Mouse (Mus musculus) limb, embryonic 11.5 days (tissue): ENCODE measurements around the gene Crocc. TPM values are rescaled to one million over a fixed set of nuclear protein-coding genes. Genes with fewer than 3 reads are reported as not detected.

Experiments used
- ATAC-seq: fragments of 200-750 bp; cut with Nextera tagmentation; 2 replicates; pipeline ENCODE4 v1.8.0; 2017; ENCODE audit warnings: low read depth; ENCODE audit not compliant: insufficient number of reproducible peaks, low FRiP score, low TSS enrichment
- DNase-seq: peaks from one replicate; pipeline ENCODE4 v3.0.0-alpha.2; 2015; ENCODE audit warnings: low spot score
- H3K27ac ChIP-seq: fragments of 300-500 bp; sonication (generic); replicated peaks from 2 replicates; pipeline ENCODE4 v1.5.1; 2014; ENCODE audit warnings: low read depth, mild to moderate bottlenecking, low read length
- H3K27me3 ChIP-seq: fragments of 300-500 bp; sonication (generic); 2 replicates; pipeline ENCODE4 v1.6.1; 2014; ENCODE audit warnings: mild to moderate bottlenecking, low read length, mixed read lengths; ENCODE audit not compliant: control insufficient read depth, insufficient read depth
- H3K36me3 ChIP-seq: fragments of 300-500 bp; sonication (generic); 2 replicates; pipeline ENCODE4 v1.6.1; 2014; ENCODE audit warnings: mild to moderate bottlenecking, low read length, moderate library complexity, mixed read lengths; ENCODE audit not compliant: control insufficient read depth, insufficient read depth
- H3K4me1 ChIP-seq: fragments of 300-500 bp; sonication (generic); 2 replicates; pipeline ENCODE4 v1.6.1; 2014; ENCODE audit warnings: low read length, mixed read lengths; ENCODE audit not compliant: control insufficient read depth, insufficient read depth
- H3K4me2 ChIP-seq: fragments of 300-500 bp; sonication (generic); 2 replicates; pipeline ENCODE4 v1.6.1; 2014; ENCODE audit warnings: low read depth, mild to moderate bottlenecking, moderate library complexity; ENCODE audit not compliant: severe bottlenecking
- H3K4me3 ChIP-seq: fragments of 300-500 bp; sonication (generic); 2 replicates; pipeline ENCODE4 v1.5.1; 2014; ENCODE audit warnings: low read depth, low read length
- H3K9ac ChIP-seq: fragments of 300-500 bp; sonication (generic); 2 replicates; pipeline ENCODE4 v1.6.1; 2014; ENCODE audit warnings: mild to moderate bottlenecking, low read length
- H3K9me3 ChIP-seq: fragments of 300-500 bp; sonication (generic); 2 replicates; pipeline ENCODE4 v1.6.1; 2016; ENCODE audit warnings: low read length; ENCODE audit not compliant: control insufficient read depth
- WGBS: fragments of 180-500 bp; shearing (Covaris S2); extraction: QIAGEN DNeasy Blood & Tissue Kit; methylation state at CpG from one replicate; pipeline ENCODE4 v1.1.7; 2014; 5-methylcytosine and 5-hydroxymethylcytosine counted together
- polyA plus RNA-seq: library from polyadenylated mRNA; unstranded; fragments of >200 nt; fragmentation: Nextera tagmentation; extraction: Ambion mirVana; gene quantifications from 2 replicates; pipeline ENCODE4 v1.2.1, GENCODE M21; 2014

The Crocc gene
- polyA plus RNA-seq, 1 experiment from 2014 or later, result 9.0 TPM

GRCm38 (mm10) chr4:141044816-141045215, 15.5 kb downstream of the Crocc start:
- Histone ChIP-seq H3K4me2 (no peak overlapping the region), H3K4me3 (no peak overlapping the region), H3K9ac (no peak overlapping the region), H3K36me3 (peaks cover 12% of the 10 kb centered on the region; the same call in 1 of the 2 replicates), H3K27ac (no peak overlapping the region), H3K4me1 (no peaks in the 10 kb centered on the region), H3K27me3 (no peaks in the 10 kb centered on the region), H3K9me3 (no peaks in the 10 kb centered on the region)
- DNase-seq, result peak; percentile 83
- ATAC-seq, result no peak
- WGBS, result 25% methylated on average over 8 of the region's 8 CpGs

- no peaks in the 10 kb centered on the region for H3K4me1 ChIP-seq
- H3K27ac ChIP-seq, result no peak overlapping the region
- ATAC-seq (no peak), DNase-seq (no peak)
- H3K9me3 ChIP-seq, result no peaks in the 10 kb centered on the region
- no peak overlapping the region for H3K4me2 ChIP-seq
- H3K9ac ChIP-seq, result no peak overlapping the region
- no peaks in the 10 kb centered on the region for H3K27me3 ChIP-seq
- WGBS, result 50% methylated on average over 12 of the region's 12 CpGs
- H3K4me3 ChIP-seq, result no peak overlapping the region
- H3K36me3 ChIP-seq, result peaks cover 14% of the 10 kb centered on the region; the same call in 1 of the 2 replicates
These were observed 19.2 kb downstream of the Crocc start for GRCm38 (mm10) chr4:141041117-141041516.

- no peak overlapping the region for H3K4me2 ChIP-seq
- no peak overlapping the region for H3K9ac ChIP-seq
- no peaks in the 10 kb centered on the region for H3K9me3 ChIP-seq
- no peak for ATAC-seq
- H3K36me3 ChIP-seq, result peaks cover 8% of the 10 kb centered on the region; the same call in 1 of the 2 replicates
- WGBS, result 86% methylated on average over 27 of the region's 27 CpGs
- no peaks in the 10 kb centered on the region for H3K4me1 ChIP-seq
- no peaks in the 10 kb centered on the region for H3K27me3 ChIP-seq
- H3K27ac ChIP-seq, result no peak overlapping the region
- no peak for DNase-seq
- H3K4me3 ChIP-seq, result no peak overlapping the region
These were observed 26.5 kb downstream of the Crocc start for GRCm38 (mm10) chr4:141033606-141034549.

- no peak overlapping the region for H3K4me3 ChIP-seq
- ATAC-seq (no peak), DNase-seq (peak; percentile 84)
- no peak overlapping the region for H3K27ac ChIP-seq
- H3K9ac ChIP-seq, result no peak overlapping the region; the same call in 1 of the 2 replicates
- H3K4me1 ChIP-seq, result no peaks in the 10 kb centered on the region
- no peak overlapping the region for H3K4me2 ChIP-seq
- peaks cover 4% of the 10 kb centered on the region; the same call in 1 of the 2 replicates for H3K36me3 ChIP-seq
- H3K27me3 ChIP-seq, result no peaks in the 10 kb centered on the region
- no peaks in the 10 kb centered on the region for H3K9me3 ChIP-seq
- WGBS, result 18% methylated on average over 6 of the region's 6 CpGs
These were observed 28.6 kb downstream of the Crocc start for GRCm38 (mm10) chr4:141031733-141032132.

GRCm38 (mm10) chr4:141030541-141031206, 29.7 kb downstream of the Crocc start:
- H3K9me3 ChIP-seq, result no peaks in the 10 kb centered on the region
- peaks cover 4% of the 10 kb centered on the region; the same call in 1 of the 2 replicates for H3K36me3 ChIP-seq
- no peak overlapping the region for H3K27ac ChIP-seq
- ATAC-seq (no peak), DNase-seq (no peak)
- no peak overlapping the region for H3K4me2 ChIP-seq
- no peak overlapping the region for H3K4me3 ChIP-seq
- WGBS, result 90% methylated on average over 18 of the region's 18 CpGs
- H3K27me3 ChIP-seq, result no peaks in the 10 kb centered on the region
- no peaks in the 10 kb centered on the region for H3K4me1 ChIP-seq
- 0 out of 2 replicates have a peak overlapping the region, but pooled peaks have one; percentile 13 for H3K9ac ChIP-seq

- DNase-seq, result no peak
- WGBS, result 71% methylated on average over 27 of the region's 27 CpGs
- H3K4me2 ChIP-seq, result no peak overlapping the region
- no peaks in the 10 kb centered on the region for H3K9me3 ChIP-seq
- H3K4me3 ChIP-seq, result no peak overlapping the region
- no peak overlapping the region for H3K27ac ChIP-seq
- H3K36me3 ChIP-seq, result no peaks in the 10 kb centered on the region; the same call in 1 of the 2 replicates
- no peak overlapping the region for H3K9ac ChIP-seq
- H3K27me3 ChIP-seq, result no peaks in the 10 kb centered on the region
- H3K4me1 ChIP-seq, result peaks cover 20% of the 10 kb centered on the region
- ATAC-seq, result no peak
These were observed 35.4 kb downstream of the Crocc start for GRCm38 (mm10) chr4:141024992-141025391.

- ATAC-seq (no peak), DNase-seq (no peak)
- H3K9ac ChIP-seq, result no peak overlapping the region
- no peak overlapping the region for H3K4me2 ChIP-seq
- no peaks in the 10 kb centered on the region; the same call in 1 of the 2 replicates for H3K36me3 ChIP-seq
- H3K4me3 ChIP-seq, result no peak overlapping the region
- H3K27ac ChIP-seq, result no peak overlapping the region
- WGBS, result 81% methylated on average over 9 of the region's 9 CpGs
- no peaks in the 10 kb centered on the region for H3K27me3 ChIP-seq
- peaks cover 21% of the 10 kb centered on the region for H3K4me1 ChIP-seq
- H3K9me3 ChIP-seq, result no peaks in the 10 kb centered on the region
These were observed 36.3 kb downstream of the Crocc start for GRCm38 (mm10) chr4:141024052-141024451.

GRCm38 (mm10) chr4:141021614-141021929, 38.8 kb downstream of the Crocc start:
- Histone ChIP-seq H3K4me3 (no peak overlapping the region), H3K4me2 (no peak overlapping the region), H3K9me3 (no peaks in the 10 kb centered on the region), H3K36me3 (no peaks in the 10 kb centered on the region; the same call in 1 of the 2 replicates), H3K27ac (peak overlapping the region; percentile 89), H3K27me3 (no peaks in the 10 kb centered on the region), H3K4me1 (peaks cover 21% of the 10 kb centered on the region), H3K9ac (peak overlapping the region; percentile 55)
- 72% methylated on average over 11 of the region's 11 CpGs for WGBS
- ATAC-seq (no peak), DNase-seq (peak; percentile 46)
